Mouse (Mus musculus): Measurements from ENCODE around the gene Dnajc17.

Gene Dnajc17

DNA sequence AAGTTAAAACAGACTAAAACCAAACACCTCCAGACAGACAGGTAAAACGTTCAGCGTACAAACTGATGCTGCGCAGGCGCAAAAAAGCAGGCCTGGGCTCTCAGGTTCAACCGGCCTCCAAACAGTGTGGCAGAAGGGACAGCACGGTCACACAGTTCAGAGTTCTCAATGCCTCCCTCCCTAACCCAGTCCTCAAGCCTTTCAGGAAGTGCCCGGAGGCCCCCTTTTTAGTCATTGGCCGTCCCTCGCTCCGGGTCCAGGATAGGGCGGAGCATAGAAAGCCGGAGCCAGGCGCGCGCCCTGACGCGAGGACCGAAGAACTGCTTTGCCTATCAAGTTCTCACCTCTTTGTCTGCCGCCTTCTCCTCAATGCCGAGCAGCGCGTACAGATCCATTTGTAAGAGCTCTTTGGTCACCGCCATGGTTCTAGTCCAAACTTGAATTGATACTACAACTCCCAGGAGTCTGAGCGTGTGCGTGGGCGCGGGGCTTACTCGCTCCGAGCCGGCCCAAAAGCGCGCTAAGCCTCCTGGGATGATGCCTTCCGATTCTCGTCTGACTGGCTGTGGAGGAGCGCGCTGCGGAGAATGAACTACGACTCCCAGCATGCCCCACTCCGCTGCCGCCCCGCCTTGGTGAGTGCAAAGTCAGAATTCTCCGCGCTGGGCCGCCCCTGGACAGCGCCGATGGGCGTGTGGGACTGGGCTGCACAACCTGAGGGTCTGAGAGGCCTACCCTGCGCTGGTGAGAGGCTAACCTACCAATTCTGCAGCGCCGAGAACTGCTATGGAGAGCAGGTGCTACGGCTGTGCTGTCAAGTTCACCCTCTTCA, at the start of gene Dnajc17, which contains the start of gene Zfyve19:
Gene Dnajc17 (minus strand): TSS at position 452 of the 832 bp plus-strand sequence.
Gene Zfyve19 (plus strand): TSS at position 274 of the 832 bp plus-strand sequence.
- peak; percentile 89 for DNase-seq (ENCODE audit: low read depth, low spot score)

DNA sequence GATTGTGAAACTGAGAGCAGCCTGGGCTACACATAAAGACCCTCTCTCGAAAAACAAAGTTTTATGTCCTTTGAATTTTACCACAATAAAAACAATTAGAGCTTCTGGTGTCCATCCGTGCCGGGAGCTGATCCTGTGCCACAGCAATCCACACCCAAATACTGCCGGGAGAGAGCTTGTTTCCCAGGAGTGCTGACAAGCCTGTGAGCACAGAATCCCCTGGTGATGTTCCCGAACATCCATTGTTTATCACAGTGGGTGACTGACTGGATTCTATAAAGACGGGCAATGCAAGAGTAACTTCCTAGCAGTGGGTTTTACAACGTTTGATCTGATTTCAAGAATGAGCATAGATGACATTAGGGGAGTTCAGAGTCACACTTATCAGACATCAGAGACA, 46.4 kb upstream of the Dnajc17 start:
- DNase-seq (ENCODE audit: low read depth, low spot score), result no peak

DNA sequence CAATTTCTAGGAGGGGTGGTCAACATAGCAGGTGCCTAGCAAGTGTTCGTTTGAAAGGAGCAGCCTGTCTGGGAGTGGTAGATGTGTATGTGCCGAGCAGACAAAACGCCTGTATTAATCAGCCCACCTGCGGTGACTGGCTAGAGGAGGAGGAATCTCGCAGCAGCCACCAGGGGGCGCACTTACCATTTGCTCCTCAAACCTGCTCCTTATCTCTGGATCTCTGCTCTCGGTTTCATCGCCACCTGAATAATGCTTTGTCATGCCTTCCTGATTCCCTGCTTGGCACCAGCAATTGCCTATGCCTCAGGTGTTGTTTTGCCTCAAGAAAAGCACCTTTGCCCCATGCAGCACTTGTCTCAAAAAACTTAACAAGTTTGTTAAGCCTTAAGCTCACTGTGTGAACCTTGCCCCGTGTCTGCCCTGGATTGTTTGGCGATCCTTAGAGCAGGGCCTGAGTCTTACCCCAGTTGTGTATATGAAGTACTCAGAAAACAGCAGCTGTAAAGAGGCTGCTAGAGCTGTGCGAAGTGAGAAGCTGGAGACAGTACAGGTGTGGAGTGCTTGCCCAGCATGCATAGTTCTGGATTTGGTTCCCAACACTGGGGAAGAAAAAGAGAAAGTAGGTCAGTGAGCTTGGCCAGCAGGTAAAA, 42.4 kb upstream of the Dnajc17 start:
- DNase-seq (ENCODE audit: low read depth, low spot score), result peak; percentile 82

GRCm38 (mm10) chr2:119250377-119250776, 41.8 kb upstream of the Dnajc17 start:
- no peak for DNase-seq (ENCODE audit: low read depth, low spot score)

DNA sequence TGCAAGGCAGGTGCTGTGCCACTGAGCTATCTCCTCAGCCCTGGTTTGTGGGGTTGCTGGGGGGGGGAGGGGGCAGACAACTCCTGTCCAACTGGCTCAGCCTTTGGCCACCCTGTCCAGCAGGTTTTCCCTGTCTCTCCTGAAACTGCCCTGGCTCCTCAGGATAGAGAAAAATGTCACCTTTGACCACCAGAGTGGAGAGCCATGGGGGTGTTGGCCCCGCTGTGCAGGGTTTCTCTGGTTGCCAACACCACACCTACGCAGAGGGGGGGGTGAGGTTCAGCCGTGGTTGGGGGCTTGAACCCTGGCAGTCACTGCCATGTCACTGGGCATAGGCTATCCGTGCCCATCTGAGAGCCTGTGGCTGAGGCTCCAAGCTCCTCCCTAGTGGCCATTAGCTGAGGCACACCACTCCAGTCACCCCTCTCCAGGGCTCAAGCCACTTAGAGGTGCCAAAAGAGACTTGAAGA, 41.0 kb upstream of the Dnajc17 start:
- no peak for DNase-seq (ENCODE audit: low read depth, low spot score)

GRCm38 (mm10) chr2:119247904-119248303, 39.3 kb upstream of the Dnajc17 start:
- DNase-seq (ENCODE audit: low read depth, low spot score), result no peak

- DNase-seq (ENCODE audit: low read depth, low spot score), result no peak
Measured at GRCm38 (mm10) chr2:119245246-119245645, 36.7 kb upstream of the Dnajc17 start.

DNA sequence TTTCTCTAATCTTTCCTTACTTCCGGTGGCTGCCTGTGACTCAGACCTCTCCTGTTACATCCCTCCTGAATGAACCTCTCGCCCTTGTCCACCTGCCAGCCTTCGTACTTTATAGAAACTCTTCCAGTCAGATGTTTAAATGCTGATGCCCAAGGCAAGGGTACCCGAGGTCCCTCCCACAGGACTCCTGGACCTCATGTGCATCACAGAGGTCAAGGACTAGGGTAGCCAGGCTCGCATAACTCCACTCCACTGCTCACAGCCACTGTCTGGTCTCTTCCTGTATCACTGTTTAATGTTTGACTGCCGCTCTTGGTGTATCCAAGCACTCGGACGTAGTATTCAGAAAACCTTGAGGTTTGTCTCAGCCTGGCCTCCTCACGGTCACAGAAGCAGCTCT, 34.0 kb upstream of the Dnajc17 start:
- DNase-seq (ENCODE audit: low read depth, low spot score), result no peak

- no peak for DNase-seq (ENCODE audit: low read depth, low spot score)
Measured at GRCm38 (mm10) chr2:119240819-119241186, 32.2 kb upstream of the Dnajc17 start.

DNA sequence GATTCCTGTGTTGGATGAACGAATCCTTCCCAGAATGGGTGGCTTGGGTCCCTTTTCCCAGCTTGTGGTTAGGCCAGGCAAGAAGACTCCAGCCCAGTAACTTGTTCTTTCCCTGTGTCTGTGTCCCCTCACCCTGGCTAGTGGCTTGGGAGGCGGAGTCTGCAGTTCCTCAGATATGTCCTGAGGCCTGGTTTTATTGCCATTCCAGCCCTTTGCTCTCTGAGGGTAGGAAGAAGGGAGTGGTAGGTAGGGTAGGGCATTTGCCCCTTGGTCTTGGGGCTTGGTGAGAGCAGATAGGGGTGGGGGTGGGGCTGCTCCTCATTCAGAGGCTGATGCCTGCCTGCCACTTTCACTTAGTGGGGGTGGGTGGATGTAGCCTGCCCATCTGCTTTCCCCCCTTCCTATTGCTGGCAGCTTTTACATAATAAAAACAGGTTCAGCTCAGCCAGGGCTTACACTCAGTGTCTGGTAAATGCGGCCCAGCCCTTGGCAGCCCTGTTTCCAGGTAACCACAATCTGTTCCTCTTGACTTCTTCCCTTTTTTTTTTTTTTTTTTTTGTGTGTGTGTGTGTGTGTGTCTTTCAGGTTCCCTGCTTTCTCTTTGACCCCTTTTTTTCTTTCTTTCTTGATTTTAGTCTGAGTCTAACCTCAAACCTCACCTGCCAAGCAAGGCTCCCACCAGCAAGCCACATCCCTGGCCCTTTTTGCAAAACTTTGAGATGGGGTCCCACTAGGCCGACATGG, 31.7 kb upstream of the Dnajc17 start:
- no peak for DNase-seq (ENCODE audit: low read depth, low spot score)

- DNase-seq (ENCODE audit: low read depth, low spot score), result no peak
Measured at GRCm38 (mm10) chr2:119238671-119239070, 30.1 kb upstream of the Dnajc17 start.

GRCm38 (mm10) chr2:119237871-119238220, 29.3 kb upstream of the Dnajc17 start:
- DNase-seq (ENCODE audit: low read depth, low spot score), result no peak

DNA sequence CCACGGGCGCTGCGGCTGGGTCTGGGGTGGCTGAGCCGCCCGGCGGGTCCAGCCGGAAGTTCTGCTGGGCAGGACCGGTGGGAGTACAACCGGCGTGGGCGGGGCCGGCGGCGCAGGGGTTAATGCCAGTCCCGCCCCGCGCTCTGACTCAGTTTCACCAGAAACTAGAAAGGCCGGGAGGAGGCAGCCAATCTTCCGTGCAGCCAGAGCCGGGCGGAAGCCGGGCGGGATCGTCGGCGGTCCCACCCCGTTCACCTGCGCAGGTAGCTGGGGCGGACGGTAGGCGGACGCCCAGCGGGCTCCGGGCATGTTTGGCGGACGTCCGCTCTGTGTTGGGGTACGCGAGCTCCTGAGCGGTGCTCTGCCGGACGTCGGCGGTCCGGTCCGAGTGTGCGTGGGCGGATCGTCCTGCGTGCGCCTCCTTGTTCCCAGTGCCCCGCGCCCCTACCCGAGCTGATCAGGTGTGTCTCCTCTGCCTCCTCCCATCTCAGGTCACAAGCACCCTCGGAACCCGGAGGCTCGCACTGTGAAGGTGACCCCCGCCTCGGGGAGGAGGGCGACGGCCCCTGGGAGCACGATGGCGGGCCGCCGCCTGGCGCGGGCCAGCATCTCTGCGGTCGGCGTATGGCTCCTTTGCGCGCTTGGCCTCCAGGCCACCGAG, 28.7 kb upstream of the Dnajc17 start, which contains the start of gene Spint1:
Gene Spint1 (plus strand): TSS at position 153 of the 661 bp plus-strand sequence.
- no peak for DNase-seq (ENCODE audit: low read depth, low spot score)

GRCm38 (mm10) chr2:119236682-119237209, 28.2 kb upstream of the Dnajc17 start:
- no peak for DNase-seq (ENCODE audit: low read depth, low spot score)

GRCm38 (mm10) chr2:119229775-119230704, 21.4 kb upstream of the Dnajc17 start, which contains the start of gene Ppp1r14d:
Ppp1r14d (minus strand) TSS chr2:119229906.
- no peak for DNase-seq (ENCODE audit: low read depth, low spot score)

GRCm38 (mm10) chr2:119209176-119209507, 547 bp upstream of the Dnajc17 start:
- DNase-seq (ENCODE audit: low read depth, low spot score), result no peak

GRCm38 (mm10) chr2:119207961-119208343, 643 bp downstream of the Dnajc17 start:
- no peak for DNase-seq (ENCODE audit: low read depth, low spot score)

DNA sequence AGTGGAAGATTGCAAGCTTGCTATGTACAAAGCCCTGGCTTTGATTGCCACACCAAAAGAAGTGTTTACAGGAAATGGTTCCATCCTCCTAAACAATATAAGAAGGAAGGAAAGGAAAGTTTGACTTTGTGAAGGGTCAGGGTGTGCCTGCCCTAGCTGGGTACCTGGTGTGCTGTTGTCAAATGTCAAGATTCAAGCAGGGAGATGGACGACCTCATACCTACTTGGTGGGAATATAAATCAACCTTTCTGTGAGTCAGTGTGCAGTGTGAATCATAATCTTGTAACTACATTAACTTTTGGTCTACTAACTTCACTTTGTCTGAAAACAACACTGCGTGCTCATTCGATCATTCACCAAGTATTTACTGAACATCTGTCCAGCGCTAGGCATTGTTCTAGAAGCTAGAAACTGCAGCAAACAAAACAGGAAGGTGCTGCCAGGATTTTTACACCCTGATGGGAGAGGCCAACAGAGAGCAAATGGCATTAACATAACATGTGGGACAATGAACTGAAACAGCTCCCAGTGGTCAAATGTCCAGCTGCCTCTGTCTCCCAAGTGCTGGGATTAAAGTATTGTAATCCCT, 4.6 kb downstream of the Dnajc17 start:
- no peak for DNase-seq (ENCODE audit: low read depth, low spot score)

- DNase-seq (ENCODE audit: low read depth, low spot score), result no peak
Measured at GRCm38 (mm10) chr2:119202914-119203453, 5.6 kb downstream of the Dnajc17 start.

DNA sequence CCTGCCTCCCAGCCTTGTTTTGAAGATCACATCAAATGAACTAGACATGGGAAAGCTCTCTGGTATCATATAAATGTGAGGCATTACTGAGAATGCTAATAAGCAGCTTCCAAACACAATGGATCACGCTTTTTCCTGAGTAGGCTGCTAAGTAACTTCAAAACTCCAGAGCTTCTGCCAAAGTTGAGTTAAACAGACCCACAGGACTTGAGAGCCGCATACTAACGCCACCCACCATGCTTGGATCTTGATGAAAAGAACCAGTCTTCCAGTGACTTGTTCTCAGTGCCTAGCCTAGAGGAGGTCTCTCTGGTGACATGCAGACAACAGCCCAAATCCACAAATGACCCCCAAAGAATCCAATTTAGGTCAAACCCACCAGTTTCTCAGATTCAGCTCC, 9.7 kb downstream of the Dnajc17 start:
- no peak for DNase-seq (ENCODE audit: low read depth, low spot score)

Measured in c-Kit-negative CD71-positive TER-119-positive erythroid progenitor cells, embryonic 14.5 days (primary cell).